Mouse (Mus musculus) lung, adult 2 months (tissue): Measurements from ENCODE around the gene Mamstr.

Experiments
- CTCF ChIP-seq: fragments of 200-500 bp; IDR thresholded peaks from 2 replicates; pipeline ENCODE4 v1.5.1; 2011; ENCODE audit warnings: mild to moderate bottlenecking, low read length, control low read depth; ENCODE audit not compliant: insufficient read depth
- POLR2A ChIP-seq: fragments of 200-500 bp; IDR thresholded peaks from 2 replicates; pipeline ENCODE4 v1.6.1; 2011; ENCODE audit warnings: low read depth, mild to moderate bottlenecking, control low read depth, low read length, borderline replicate concordance; ENCODE audit errors: extremely low read depth

DNA sequence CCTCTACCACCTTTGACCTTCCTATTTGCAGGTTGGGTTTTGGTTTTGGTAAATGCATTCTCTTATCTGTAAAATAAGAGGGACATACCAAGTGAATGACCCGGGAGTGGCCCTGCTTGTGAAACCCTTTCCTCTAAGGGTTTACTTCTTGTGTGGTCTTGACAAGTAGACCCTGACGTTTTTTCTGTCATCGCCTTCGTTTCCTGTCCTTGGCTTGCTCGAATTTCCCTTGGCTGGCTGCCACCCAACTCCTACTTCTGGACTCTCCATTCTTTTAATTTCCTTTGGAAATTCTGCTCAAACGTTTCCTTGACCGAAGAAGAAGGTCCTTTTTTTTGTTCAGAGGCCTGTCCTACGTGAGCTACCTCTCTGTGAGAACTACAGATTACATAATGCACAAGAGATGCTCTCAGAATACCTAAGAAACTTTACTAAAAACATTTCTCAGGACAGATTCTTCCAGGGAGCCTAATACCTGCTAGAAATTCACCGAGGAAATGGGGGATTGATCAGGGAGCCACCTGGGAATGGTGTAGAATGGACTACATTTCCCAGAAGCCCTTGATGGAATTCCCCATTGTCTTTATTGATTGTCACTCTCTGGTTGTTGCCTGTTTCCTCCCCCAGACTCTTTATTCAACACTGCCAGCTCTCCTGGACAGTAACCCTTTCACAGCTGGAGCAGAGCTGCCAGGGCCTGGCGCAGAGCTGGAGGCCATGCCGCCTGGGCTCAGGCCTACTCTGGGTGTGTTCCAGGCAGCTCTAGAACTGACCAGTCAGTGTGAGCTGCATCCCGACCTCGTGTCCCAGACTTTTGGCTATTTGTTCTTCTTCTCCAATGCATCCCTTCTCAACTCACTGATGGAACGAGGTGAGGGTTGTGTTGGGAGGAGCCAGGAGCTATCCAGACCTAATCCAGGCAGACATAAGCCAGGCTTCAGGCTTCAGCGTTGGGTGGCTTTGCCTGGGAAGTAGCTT lies 3.8 kb upstream of the Mamstr start:
- no peak for TF ChIP-seq CTCF
- no peak for TF ChIP-seq POLR2A
